Mouse (Mus musculus): Measurements from ENCODE around the gene Thtpa.
A peak's percentile ranks its signal among the peaks of the same experiment; 100 is the strongest.

Thtpa gene

GRCm38 (mm10) chr14:55094704-55095231, at the start of gene Thtpa:
Gene Thtpa, plus strand, starts transcription at chr14:55094784.
- peak; percentile 63 to 84 for DNase-seq (ENCODE audit: low spot score in 2 of 2)

- DNase-seq (ENCODE audit: low spot score in 2 of 2): no peak
These were observed 46.5 kb upstream of the Thtpa start for GRCm38 (mm10) chr14:55047971-55048531.

- DNase-seq (ENCODE audit: low spot score in 2 of 2): no peak
These were observed 42.1 kb upstream of the Thtpa start for GRCm38 (mm10) chr14:55052496-55052895.

- DNase-seq (ENCODE audit: low spot score in 2 of 2): no peak
These were observed 41.5 kb upstream of the Thtpa start for GRCm38 (mm10) chr14:55053050-55053449.

- no peak for DNase-seq (ENCODE audit: low spot score in 2 of 2)
These were observed 40.8 kb upstream of the Thtpa start for GRCm38 (mm10) chr14:55053708-55054190.

- DNase-seq (ENCODE audit: low spot score in 2 of 2): no peak
These were observed 40.3 kb upstream of the Thtpa start for GRCm38 (mm10) chr14:55054191-55054749.

- DNase-seq (ENCODE audit: low spot score in 2 of 2): no peak
These were observed 39.3 kb upstream of the Thtpa start for GRCm38 (mm10) chr14:55055167-55055834.

- DNase-seq (ENCODE audit: low spot score in 2 of 2): no peak
These were observed 35.6 kb upstream of the Thtpa start for GRCm38 (mm10) chr14:55059009-55059408.

- DNase-seq (ENCODE audit: low spot score in 2 of 2): no peak
These were observed 34.7 kb upstream of the Thtpa start for GRCm38 (mm10) chr14:55059931-55060330.

- no peak for DNase-seq (ENCODE audit: low spot score in 2 of 2)
These were observed 32.7 kb upstream of the Thtpa start for GRCm38 (mm10) chr14:55061845-55062244.

GRCm38 (mm10) chr14:55062626-55063025, 32.0 kb upstream of the Thtpa start:
- peak; percentile 89 to 90 for DNase-seq (ENCODE audit: low spot score in 2 of 2)

GRCm38 (mm10) chr14:55063117-55063516, 31.5 kb upstream of the Thtpa start:
- no peak for DNase-seq (ENCODE audit: low spot score in 2 of 2)

- no peak for DNase-seq (ENCODE audit: low spot score in 2 of 2)
These were observed 30.8 kb upstream of the Thtpa start for GRCm38 (mm10) chr14:55063581-55064381.

- DNase-seq (ENCODE audit: low spot score in 2 of 2): no peak
These were observed 29.9 kb upstream of the Thtpa start for GRCm38 (mm10) chr14:55064481-55065370.

GRCm38 (mm10) chr14:55065391-55065790, 29.2 kb upstream of the Thtpa start:
- no peak for DNase-seq (ENCODE audit: low spot score in 2 of 2)

- DNase-seq (ENCODE audit: low spot score in 2 of 2): no peak
These were observed 28.5 kb upstream of the Thtpa start for GRCm38 (mm10) chr14:55066042-55066441.

GRCm38 (mm10) chr14:55071756-55072155, 22.8 kb upstream of the Thtpa start:
- DNase-seq (ENCODE audit: low spot score in 2 of 2): no peak

GRCm38 (mm10) chr14:55074416-55074815, 20.2 kb upstream of the Thtpa start:
- DNase-seq (ENCODE audit: low spot score in 2 of 2): no peak

- DNase-seq (ENCODE audit: low spot score in 2 of 2): no peak
These were observed 18.4 kb upstream of the Thtpa start for GRCm38 (mm10) chr14:55076224-55076623.

GRCm38 (mm10) chr14:55076956-55077355, 17.6 kb upstream of the Thtpa start:
- DNase-seq (ENCODE audit: low spot score in 2 of 2): no peak

Measured in spleen, postnatal 4 days (tissue).